In the genomic region with DNA sequence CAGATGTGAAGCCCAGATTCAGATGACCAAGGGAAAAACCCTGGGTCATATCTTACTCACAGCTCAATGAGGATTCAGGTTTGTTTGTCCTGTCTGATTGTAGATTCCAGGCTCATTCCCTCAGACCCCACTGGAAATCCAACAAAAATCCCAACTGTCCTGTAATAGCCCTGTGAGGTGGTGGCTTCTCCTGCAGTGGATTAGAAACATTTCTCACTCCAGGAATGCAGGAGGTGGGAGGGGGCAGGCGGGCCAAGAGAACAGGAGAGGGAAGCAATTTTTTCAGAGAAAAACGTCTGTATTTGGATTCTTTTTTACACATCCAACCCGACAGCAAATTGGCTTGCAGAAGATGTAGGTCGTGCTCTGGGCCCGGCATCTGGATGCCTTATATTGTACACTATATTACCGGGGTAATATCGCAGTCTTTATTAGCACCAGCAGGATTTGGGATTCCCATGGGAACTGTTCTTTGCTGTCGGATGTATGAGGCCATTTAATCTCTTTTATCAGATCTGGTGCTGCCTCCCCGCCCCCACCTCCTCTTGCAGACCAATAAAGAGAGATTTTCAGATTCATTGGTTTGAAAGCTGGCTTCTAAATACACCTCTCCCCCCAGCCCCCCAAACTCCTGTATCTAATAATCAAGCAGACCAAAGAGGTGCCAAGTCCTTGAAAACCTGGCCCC, we compare ENCODE assay signal across 26 mouse cellular contexts. TPM values are rescaled to one million over a fixed set of nuclear protein-coding genes. Genes with fewer than 3 reads are reported as not detected.
DNase-seq lines count a peak whose midpoint lies in the region; ATAC-seq and TF ChIP-seq lines count a peak whose summit lies in the region.
"Had no signal": no experiment of that assay in that cellular context is flagged by ENCODE, and none has a peak within 500 bp of the region (broad histone marks: within the 10 kb centered on the region; RNA-seq: fewer than 3 reads in every experiment).

No protein-coding gene starts in this region.

- no peaks in the 10 kb centered on the region for H3K36me3 ChIP-seq in hindbrain, postnatal 0 days (ENCODE audit: insufficient read depth, low read length)
- H3K36me3 ChIP-seq in hindbrain, embryonic 10.5 days = no peaks in the 10 kb centered on the region
- no peaks in the 10 kb centered on the region for H3K36me3 ChIP-seq in limb, embryonic 14.5 days (ENCODE audit: control insufficient read depth, insufficient read depth, low read length)
- no peaks in the 10 kb centered on the region for H3K36me3 ChIP-seq in midbrain, postnatal 0 days (ENCODE audit: insufficient read depth, low read length)
- H3K36me3 ChIP-seq: intestine, embryonic 15.5 days; liver, embryonic 13.5 days had no signal

- H3K4me3 ChIP-seq in hindbrain, postnatal 0 days (ENCODE audit: low read length) = no peak overlapping the region
- H3K4me3 ChIP-seq in hindbrain, embryonic 10.5 days = no peak overlapping the region
- no peak overlapping the region for H3K4me3 ChIP-seq in limb, embryonic 14.5 days (replicated peaks; ENCODE audit: low read length)
- no peak overlapping the region for H3K4me3 ChIP-seq in midbrain, postnatal 0 days (ENCODE audit: low read depth, low read length)
- no peak overlapping the region for H3K4me3 ChIP-seq in layer of hippocampus, adult 2 months
- H3K4me3 ChIP-seq: intestine, embryonic 15.5 days; liver, embryonic 13.5 days had no signal

- no peak overlapping the region for H3K9ac ChIP-seq in hindbrain, postnatal 0 days (replicated peaks; ENCODE audit: low read length)
- no peak overlapping the region for H3K9ac ChIP-seq in limb, embryonic 14.5 days (ENCODE audit: low read depth, low read length, severe bottlenecking)
- H3K9ac ChIP-seq in midbrain, postnatal 0 days (replicated peaks; ENCODE audit: low read length, poor library complexity, severe bottlenecking) = no peak overlapping the region
- H3K9ac ChIP-seq: hindbrain, embryonic 14.5 days; intestine, embryonic 15.5 days; liver, embryonic 13.5 days had no signal

- 27% methylated on average over 9 of the region's 9 CpGs for WGBS in hindbrain, postnatal 0 days
- 58% methylated on average over 9 of the region's 9 CpGs for WGBS in hindbrain, embryonic 10.5 days
- 20% methylated on average over 9 of the region's 9 CpGs for whole genome bisulfite sequencing in limb, embryonic 14.5 days
- WGBS in midbrain, postnatal 0 days = 12% methylated on average over 9 of the region's 9 CpGs

- TF ChIP-seq CTCF in hindbrain, postnatal 0 days (IDR thresholded peaks at IDR 0.05; ENCODE audit: low read depth) = no peak
- no peak for TF ChIP-seq CTCF in midbrain, postnatal 0 days (IDR thresholded peaks at IDR 0.05)
- no peak for TF ChIP-seq CTCF in layer of hippocampus, adult 2 months (conservative IDR thresholded peaks at IDR 0.05)

- no peaks in the 10 kb centered on the region for H3K4me1 ChIP-seq in hindbrain, postnatal 0 days (ENCODE audit: insufficient read depth, low read length)
- peaks cover 12% of the 10 kb centered on the region; the same call in 1 of the 2 replicates for H3K4me1 ChIP-seq in hindbrain, embryonic 10.5 days (replicated peaks)
- H3K4me1 ChIP-seq in limb, embryonic 14.5 days (ENCODE audit: control insufficient read depth, insufficient read depth, low read length) = peaks cover 13% of the 10 kb centered on the region
- no peaks in the 10 kb centered on the region; the same call in 1 of the 2 replicates for H3K4me1 ChIP-seq in midbrain, postnatal 0 days (ENCODE audit: insufficient read depth, low read length)
- H3K4me1 ChIP-seq: intestine, embryonic 15.5 days; liver, embryonic 13.5 days had no signal

- no peaks in the 10 kb centered on the region for H3K27me3 ChIP-seq in hindbrain, postnatal 0 days (ENCODE audit: insufficient read depth, low read length)
- H3K27me3 ChIP-seq in hindbrain, embryonic 10.5 days (ENCODE audit: insufficient read depth, poor library complexity, severe bottlenecking) = no peaks in the 10 kb centered on the region
- no peaks in the 10 kb centered on the region for H3K27me3 ChIP-seq in limb, embryonic 14.5 days (ENCODE audit: control insufficient read depth, insufficient read depth, low read length)
- no peaks in the 10 kb centered on the region for H3K27me3 ChIP-seq in midbrain, postnatal 0 days (ENCODE audit: insufficient read depth, low read length)
- H3K27me3 ChIP-seq: intestine, embryonic 15.5 days; liver, embryonic 13.5 days had no signal

- peak; percentile 17 for DNase-seq in embryo, embryonic 10.5 days (ENCODE audit: low spot score)
- DNase-seq in embryo, embryonic 9.5 days (ENCODE audit: extremely low spot score) = no peak
- DNase-seq in hindbrain, postnatal 0 days (ENCODE audit: low spot score) = peak; percentile 23
- no peak for DNase-seq in hindbrain, embryonic 10.5 days (ENCODE audit: low spot score)
- peak; percentile 66 for DNase-seq in limb, embryonic 14.5 days (ENCODE audit: low spot score)
- DNase-seq in midbrain, postnatal 0 days (ENCODE audit: low spot score) = peak; percentile 18
- DNase-seq in layer of hippocampus, adult 2 months (ENCODE audit: low spot score in 2 of 2) = no peak
- DNase-seq in right cerebral cortex, postnatal 25 days = no peak
- DNase-seq: adrenal gland, adult 8-10 months; cerebellum, adult 18-20 months; cerebellum, postnatal 14 days; gastrocnemius, postnatal 10 days; heart, postnatal 10 days; kidney, adult 8-10 months; kidney, postnatal 10 days; liver, embryonic 13.5 days; lung, adult 2 months; lung, postnatal 14 days; thymus, postnatal 14 days had no signal

- ATAC-seq in hindbrain, postnatal 0 days = no peak
- ATAC-seq in limb, embryonic 14.5 days (ENCODE audit: low FRiP score, low read depth) = peak; percentile 57; the same call in 1 of the 2 replicates
- no peak for ATAC-seq in midbrain, postnatal 0 days (ENCODE audit: low FRiP score)
- ATAC-seq: activated CD4-positive, CD25-positive, alpha-beta regulatory T cell, adult 4 months; intestine, embryonic 15.5 days had no signal

- H3K27ac ChIP-seq in hindbrain, postnatal 0 days = no peak overlapping the region
- H3K27ac ChIP-seq in hindbrain, embryonic 10.5 days = no peak overlapping the region
- no peak overlapping the region for H3K27ac ChIP-seq in limb, embryonic 14.5 days (replicated peaks; ENCODE audit: low read depth, low read length)
- no peak overlapping the region for H3K27ac ChIP-seq in midbrain, postnatal 0 days (ENCODE audit: low read depth, low read length)
- no peak overlapping the region for H3K27ac ChIP-seq in layer of hippocampus, adult 2 months
- H3K27ac ChIP-seq: hindbrain, embryonic 14.5 days; intestine, embryonic 15.5 days; liver, embryonic 13.5 days had no signal

- no peak overlapping the region for H3K4me2 ChIP-seq in hindbrain, postnatal 0 days (ENCODE audit: low read depth, low read length)
- H3K4me2 ChIP-seq in limb, embryonic 14.5 days (replicated peaks; ENCODE audit: low read depth, low read length, severe bottlenecking) = no peak overlapping the region
- H3K4me2 ChIP-seq in midbrain, postnatal 0 days (ENCODE audit: low read depth, low read length, poor library complexity, severe bottlenecking) = no peak overlapping the region
- H3K4me2 ChIP-seq: heart, embryonic 11.5 days; hindbrain, embryonic 14.5 days; intestine, embryonic 15.5 days; liver, embryonic 13.5 days had no signal

- H3K9me3 ChIP-seq in hindbrain, postnatal 0 days (ENCODE audit: low read length) = no peaks in the 10 kb centered on the region
- H3K9me3 ChIP-seq in hindbrain, embryonic 10.5 days = no peaks in the 10 kb centered on the region
- no peaks in the 10 kb centered on the region for H3K9me3 ChIP-seq in limb, embryonic 14.5 days (ENCODE audit: control insufficient read depth, low read length)
- H3K9me3 ChIP-seq in midbrain, postnatal 0 days (ENCODE audit: low read length) = no peaks in the 10 kb centered on the region
- H3K9me3 ChIP-seq: intestine, embryonic 15.5 days; liver, embryonic 13.5 days had no signal

- no peak for TF ChIP-seq POLR2A in limb, embryonic 14.5 days (IDR thresholded peaks at IDR 0.05; ENCODE audit: borderline replicate concordance, extremely low read depth, insufficient read depth, insufficient read length)

RNA-seq across cellular contexts. Expression of a gene that starts 29.2 kb away (rescaled TPM):
- 34.1 and 38.2 TPM in 2 replicates for total RNA-seq in hindbrain, postnatal 0 days (2014; rRNA removed)
- 75.3 and 76.2 TPM in 2 replicates for polyA plus RNA-seq in hindbrain, postnatal 0 days (2015; fragmentation: Nextera tagmentation; extraction: Ambion mirVana)
- 23.2 and 27.3 TPM in 2 replicates for polyA plus RNA-seq in hindbrain, embryonic 10.5 days (2016; fragmentation: Nextera tagmentation; extraction: Ambion mirVana)
- polyA plus RNA-seq in limb, embryonic 14.5 days (2012; rRNA removed) = 5.5 and 5.8 TPM in 2 replicates
- polyA plus RNA-seq in limb, embryonic 14.5 days (2014; fragmentation: Nextera tagmentation; extraction: Ambion mirVana) = 12.1 and 13.7 TPM in 2 replicates
- total RNA-seq in midbrain, postnatal 0 days (2014; rRNA removed) = 47.9 and 67.6 TPM in 2 replicates
- 109 and 110 TPM in 2 replicates for polyA plus RNA-seq in midbrain, postnatal 0 days (2015; fragmentation: Nextera tagmentation; extraction: Ambion mirVana)
- total RNA-seq in layer of hippocampus, adult 2 months (2021) = 100 to 1,000 TPM; 155 to 170 TPM
- total RNA-seq: granulocyte monocyte progenitor cell, adult 5-6 weeks; megakaryocyte, adult 5-6 weeks; neutrophil, adult 5-6 weeks had no signal

Comparison
In these comparisons a context has a peak if more than half of its experiments do, and no peak if none do; other contexts are left out.
1. DNase-seq: peak in embryo, embryonic 10.5 days (single experiment), hindbrain, postnatal 0 days (single experiment), limb, embryonic 14.5 days (single experiment) and midbrain, postnatal 0 days (single experiment); none in embryo, embryonic 9.5 days (single experiment), hindbrain, embryonic 10.5 days (single experiment), layer of hippocampus, adult 2 months (0 of 2) and right cerebral cortex, postnatal 25 days (single experiment).